Mouse (Mus musculus): Measurements from ENCODE around the gene Lnx2.

GRCm38 (mm10) chr5:147098667-147099066 lies 22.3 kb upstream of the Lnx2 start:
- TF ChIP-seq POLR2A (IDR thresholded peaks at IDR 0.05; ENCODE audit: low read depth, low read length) (no peak), MAX (IDR thresholded peaks at IDR 0.05; ENCODE audit: low read length) (no peak), CTCF (conservative IDR thresholded peaks at IDR 0.05 in 1 of 2, IDR thresholded peaks at IDR 0.05 in 1 of 2; ENCODE audit: low read depth in 2 of 2, low read length in 2 of 2) (no peak), E2F4 (IDR thresholded peaks at IDR 0.05; ENCODE audit: insufficient replicate concordance, low read depth, low read length) (no peak), ZMIZ1 (IDR thresholded peaks at IDR 0.05; ENCODE audit: low read depth, low read length) (no peak)
